ENCODE assay signal across 29 mouse cellular contexts in the genomic region with DNA sequence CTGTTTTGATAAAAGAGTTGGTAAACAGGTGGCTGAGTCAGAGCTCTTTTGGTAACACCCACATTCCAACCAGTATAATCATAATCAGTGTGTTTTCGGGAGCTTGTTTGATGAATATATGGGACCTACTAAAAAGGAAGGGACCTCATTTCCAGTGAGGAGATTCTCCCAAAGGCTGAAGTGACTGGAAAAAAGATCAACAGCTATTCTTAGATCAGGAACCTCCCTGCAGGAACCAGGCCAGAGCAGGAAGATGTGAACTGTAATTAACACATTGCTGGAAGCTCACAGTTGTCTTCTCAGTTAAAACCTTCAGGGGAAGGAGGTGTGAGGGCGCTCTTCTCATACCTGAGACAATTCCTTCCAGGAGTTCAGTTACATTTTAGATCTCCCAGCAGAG. TPM values are rescaled to one million over a fixed set of nuclear protein-coding genes. Genes with fewer than 3 reads are reported as not detected.
DNase-seq lines count a peak whose midpoint lies in the region; ATAC-seq lines count a peak whose summit lies in the region.
"Had no signal": no experiment of that assay in that cellular context is flagged by ENCODE, and none has a peak within 500 bp of the region (broad histone marks: within the 10 kb centered on the region; RNA-seq: fewer than 3 reads in every experiment).

No protein-coding gene starts in this region.

- H3K36me3 ChIP-seq in midbrain, embryonic 13.5 days: no peaks in the 10 kb centered on the region
- H3K36me3 ChIP-seq: embryonic facial prominence, embryonic 13.5 days; forebrain, embryonic 12.5 days; G1E; limb, embryonic 13.5 days; liver, embryonic 12.5 days; midbrain, embryonic 10.5 days had no signal

- H3K4me1 ChIP-seq in midbrain, embryonic 13.5 days (replicated peaks): no peaks in the 10 kb centered on the region
- H3K4me1 ChIP-seq: embryonic facial prominence, embryonic 13.5 days; forebrain, embryonic 12.5 days; limb, embryonic 13.5 days; liver, embryonic 12.5 days; midbrain, embryonic 10.5 days had no signal

- no peak overlapping the region for H3K9ac ChIP-seq in midbrain, embryonic 13.5 days (replicated peaks)
- H3K9ac ChIP-seq: embryonic facial prominence, embryonic 13.5 days; forebrain, embryonic 12.5 days; hindbrain, embryonic 14.5 days; limb, embryonic 13.5 days; liver, embryonic 12.5 days had no signal

- no peak overlapping the region for H3K4me3 ChIP-seq in midbrain, embryonic 13.5 days (replicated peaks)
- H3K4me3 ChIP-seq: embryonic facial prominence, embryonic 13.5 days; erythroblast, embryonic 14.5 days; forebrain, embryonic 12.5 days; limb, embryonic 13.5 days; liver, embryonic 12.5 days; midbrain, embryonic 10.5 days had no signal

- H3K27me3 ChIP-seq in midbrain, embryonic 13.5 days: no peaks in the 10 kb centered on the region
- H3K27me3 ChIP-seq: CH12.LX; embryonic facial prominence, embryonic 13.5 days; forebrain, embryonic 12.5 days; limb, embryonic 13.5 days; liver, embryonic 12.5 days had no signal

- no peak overlapping the region for H3K27ac ChIP-seq in midbrain, embryonic 13.5 days
- H3K27ac ChIP-seq: embryonic facial prominence, embryonic 13.5 days; forebrain, embryonic 12.5 days; hindbrain, embryonic 14.5 days; limb, embryonic 13.5 days; liver, embryonic 12.5 days; midbrain, embryonic 10.5 days had no signal

- no peaks in the 10 kb centered on the region for H3K9me3 ChIP-seq in midbrain, embryonic 13.5 days
- H3K9me3 ChIP-seq: embryonic facial prominence, embryonic 13.5 days; forebrain, embryonic 12.5 days; G1E; limb, embryonic 13.5 days; liver, embryonic 12.5 days; midbrain, embryonic 10.5 days had no signal

- intact Hi-C loops in gastrocnemius, postnatal 14 days (cut with DNase I; ENCODE audit: low total_unique reads): no loop called here
- intact Hi-C loops in heart, postnatal 14 days (cut with DNase I): no loop called here
- intact Hi-C loops in left cerebral cortex, postnatal 14 days (cut with DNase I): no loop called here

- no peak overlapping the region for H3K4me2 ChIP-seq in midbrain, embryonic 13.5 days (replicated peaks)
- H3K4me2 ChIP-seq: embryonic facial prominence, embryonic 13.5 days; forebrain, embryonic 12.5 days; hindbrain, embryonic 14.5 days; limb, embryonic 13.5 days; liver, embryonic 12.5 days had no signal

- peak; percentile 10 for DNase-seq in gastrocnemius, postnatal 14 days
- no peak for DNase-seq in gastrocnemius, postnatal 25 days
- DNase-seq in 3134 (ENCODE audit: extremely low read depth, insufficient read length, low spot score): peak; percentile 9
- peak; percentile 29 for DNase-seq in brain, adult 2 months (ENCODE audit: low read depth, low spot score)
- peak; percentile 13 to 32 for DNase-seq in heart, postnatal 14 days
- no peak for DNase-seq in left cerebral cortex, postnatal 14 days (ENCODE audit: low spot score in 2 of 2)
- no peak for DNase-seq in layer of hippocampus, postnatal 10 days (ENCODE audit: low spot score in 2 of 2)
- DNase-seq: adrenal gland, postnatal 14 days; B cell, adult 2 months; cerebellum, adult 18-20 months; embryo, embryonic 11 days; kidney, adult 18-20 months; kidney, postnatal 14 days; layer of hippocampus, postnatal 36 days; lung, adult 18-20 months; lung, postnatal 10 days; thymus, adult 18-20 months; thymus, postnatal 36 days had no signal

- no peak for ATAC-seq in midbrain, embryonic 13.5 days
- ATAC-seq: inflammation-experienced regulatory T-cells, adult 6 months; liver, embryonic 12.5 days had no signal

- WGBS in midbrain, embryonic 13.5 days: 81% methylated on average over 2 of the region's 2 CpGs

RNA-seq across cellular contexts. Expression of a gene that starts 10.8 kb away (rescaled TPM):
- total RNA-seq in gastrocnemius, postnatal 14 days (2021): 10 to 100 TPM; 21.1 to 21.2 TPM
- total RNA-seq in gastrocnemius, postnatal 25 days (2021): 10 to 100 TPM; 21.6 to 24.5 TPM
- total RNA-seq in heart, postnatal 14 days (2021): 10 to 100 TPM; 48.7 to 52.1 TPM
- polyA plus RNA-seq in midbrain, embryonic 13.5 days (2015; fragmentation: Nextera tagmentation; extraction: Ambion mirVana): 9.4 and 10.3 TPM in 2 replicates
- 10 to 100 TPM; 17.2 to 18.1 TPM for total RNA-seq in left cerebral cortex, postnatal 14 days (2021)
- total RNA-seq in layer of hippocampus, postnatal 10 days (2021): 10 to 100 TPM; 20.4 to 24.3 TPM

Comparison
In these comparisons a context has a peak if more than half of its experiments do, and no peak if none do; other contexts are left out.
1. DNase-seq: peak in gastrocnemius, postnatal 14 days (single experiment), 3134 (single experiment), brain, adult 2 months (single experiment) and heart, postnatal 14 days (2 of 2); none in gastrocnemius, postnatal 25 days (single experiment), left cerebral cortex, postnatal 14 days (0 of 2) and layer of hippocampus, postnatal 10 days (0 of 2).